Mouse (Mus musculus) bone marrow macrophage, adult 2 months (primary cell): ENCODE data around the gene Tec. TPM values are rescaled to one million over a fixed set of nuclear protein-coding genes. Genes with fewer than 3 reads are reported as not detected.

Source experiments
- H3K27ac ChIP-seq: 2 replicates; pipeline ENCODE4 v1.5.1; 2012; ENCODE audit warnings: low read depth, low read length; ENCODE audit not compliant: insufficient read depth
- H3K4me1 ChIP-seq: 2 replicates; pipeline ENCODE4 v1.6.1; 2012; ENCODE audit warnings: low read length; ENCODE audit not compliant: control insufficient read depth, insufficient read depth
- H3K4me3 ChIP-seq: 2 replicates; pipeline ENCODE4 v1.5.1; 2012; ENCODE audit warnings: mild to moderate bottlenecking, low read length, moderate library complexity; ENCODE audit not compliant: insufficient read depth
- CTCF ChIP-seq: IDR thresholded peaks from 2 replicates; pipeline ENCODE4 v1.5.1; 2012; ENCODE audit warnings: low read depth, mild to moderate bottlenecking, low read length, moderate library complexity
- POLR2A ChIP-seq: IDR thresholded peaks from 2 replicates; pipeline ENCODE4 v1.6.1; 2012; ENCODE audit warnings: mild to moderate bottlenecking, low read depth, low read length, borderline replicate concordance
- polyA plus RNA-seq: library from polyadenylated mRNA; stranded (reverse); fragments of >200 nt; gene quantifications from 2 replicates; pipeline ENCODE4 v1.2.4, GENCODE M21; 2012; ENCODE audit not compliant: missing spikeins, insufficient read depth, insufficient read length

Gene Tec
- polyA plus RNA-seq, result 68.4 and 71.7 TPM in 2 replicates

DNA sequence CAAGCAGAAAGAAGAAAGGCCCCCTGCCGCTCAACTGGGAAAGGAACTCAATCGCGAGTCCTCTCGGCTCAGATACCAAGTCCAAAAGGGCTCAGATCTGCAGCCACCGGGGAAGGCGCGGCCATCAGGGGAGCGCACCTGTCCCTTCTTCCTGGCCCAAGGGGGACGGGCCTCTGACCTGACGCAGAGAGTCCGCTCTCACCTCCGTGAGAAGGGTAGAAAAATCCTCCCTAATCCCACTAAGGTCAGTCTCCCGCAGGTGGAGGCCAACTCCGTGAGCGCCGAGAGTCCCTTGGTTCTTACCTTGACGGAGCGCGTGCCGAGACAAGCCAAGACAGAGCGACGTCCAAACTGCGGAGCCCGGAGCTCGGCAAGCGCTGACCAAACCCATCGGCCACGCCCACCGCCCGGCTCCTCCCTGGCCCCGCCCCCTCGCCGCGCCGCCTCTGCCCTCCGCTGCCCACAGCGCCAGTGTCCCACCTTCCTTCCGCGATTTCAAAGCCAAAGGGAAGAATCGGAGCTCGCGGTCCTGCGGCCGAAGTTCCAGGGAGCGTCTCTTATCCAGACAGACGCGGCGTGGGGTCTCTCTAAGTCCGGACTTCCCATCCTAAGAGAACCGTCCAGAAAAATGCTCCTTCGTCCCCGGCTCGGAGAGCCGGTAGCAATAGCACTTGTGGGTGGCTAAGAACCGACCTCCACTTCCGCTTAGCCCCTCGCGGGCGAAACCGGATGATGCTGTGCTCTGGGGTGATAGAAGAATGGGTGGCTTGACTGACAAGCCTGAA is at the start of gene Tec:
Gene Tec (minus strand): TSS at position 393 of the 785 bp plus-strand sequence.
- Histone ChIP-seq H3K4me3 (peak within 1 kb of the TSS; percentile 94), H3K4me1 (peaks cover 41% of the 10 kb centered on the region), H3K27ac (peak within 1 kb of the TSS; percentile 82)
- TF ChIP-seq CTCF, result no peak
- peak; percentile 86; the same call in 1 of the 2 replicates for TF ChIP-seq POLR2A

DNA sequence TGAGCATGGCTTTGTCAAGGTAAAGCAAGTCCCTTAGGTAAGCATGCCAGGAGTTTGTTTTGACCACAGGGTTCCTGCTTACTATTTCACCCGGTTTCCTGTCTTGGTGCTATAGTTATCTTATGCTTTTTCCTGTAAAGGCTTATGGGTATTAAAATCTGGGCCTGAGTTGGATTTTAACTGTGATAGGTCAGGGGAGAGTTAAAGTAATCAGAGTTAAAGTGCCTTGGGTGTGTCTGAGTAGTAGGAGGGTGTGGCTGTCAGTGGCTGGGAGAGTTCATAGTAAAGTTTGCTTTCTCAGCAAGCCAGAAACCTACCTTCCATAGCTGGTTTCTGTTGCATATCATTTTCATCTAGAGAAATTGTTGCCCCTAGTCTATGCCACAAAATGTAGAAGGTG is 48.6 kb upstream of the Tec start:
- Histone ChIP-seq H3K4me1 (peaks cover 17% of the 10 kb centered on the region), H3K4me3 (no peak overlapping the region), H3K27ac (no peak overlapping the region)
- TF ChIP-seq CTCF (no peak), POLR2A (no peak)

DNA sequence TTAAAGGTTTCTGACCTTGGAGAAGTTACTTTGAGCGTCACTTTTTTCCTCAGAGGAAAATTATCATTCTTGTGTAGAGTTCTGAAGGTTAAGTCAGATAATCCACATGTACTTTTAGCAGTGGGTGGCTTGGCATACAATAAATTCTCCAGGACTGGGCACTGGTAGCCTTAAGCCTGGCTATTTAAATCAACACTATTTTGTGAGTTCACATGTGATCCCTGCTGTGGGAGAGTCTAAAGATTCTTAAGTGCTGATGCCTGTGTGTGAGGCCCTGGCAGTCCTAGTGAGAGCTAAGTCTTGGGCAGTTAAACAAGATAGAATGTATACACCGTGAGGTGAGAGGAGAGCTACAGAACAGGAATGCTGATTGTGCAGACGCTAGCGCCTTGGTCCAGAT is 47.8 kb upstream of the Tec start:
- H3K4me3 ChIP-seq, result peak overlapping the region; percentile 99; the same call in 1 of the 2 replicates
- TF ChIP-seq POLR2A, result no peak
- TF ChIP-seq CTCF, result no peak

DNA sequence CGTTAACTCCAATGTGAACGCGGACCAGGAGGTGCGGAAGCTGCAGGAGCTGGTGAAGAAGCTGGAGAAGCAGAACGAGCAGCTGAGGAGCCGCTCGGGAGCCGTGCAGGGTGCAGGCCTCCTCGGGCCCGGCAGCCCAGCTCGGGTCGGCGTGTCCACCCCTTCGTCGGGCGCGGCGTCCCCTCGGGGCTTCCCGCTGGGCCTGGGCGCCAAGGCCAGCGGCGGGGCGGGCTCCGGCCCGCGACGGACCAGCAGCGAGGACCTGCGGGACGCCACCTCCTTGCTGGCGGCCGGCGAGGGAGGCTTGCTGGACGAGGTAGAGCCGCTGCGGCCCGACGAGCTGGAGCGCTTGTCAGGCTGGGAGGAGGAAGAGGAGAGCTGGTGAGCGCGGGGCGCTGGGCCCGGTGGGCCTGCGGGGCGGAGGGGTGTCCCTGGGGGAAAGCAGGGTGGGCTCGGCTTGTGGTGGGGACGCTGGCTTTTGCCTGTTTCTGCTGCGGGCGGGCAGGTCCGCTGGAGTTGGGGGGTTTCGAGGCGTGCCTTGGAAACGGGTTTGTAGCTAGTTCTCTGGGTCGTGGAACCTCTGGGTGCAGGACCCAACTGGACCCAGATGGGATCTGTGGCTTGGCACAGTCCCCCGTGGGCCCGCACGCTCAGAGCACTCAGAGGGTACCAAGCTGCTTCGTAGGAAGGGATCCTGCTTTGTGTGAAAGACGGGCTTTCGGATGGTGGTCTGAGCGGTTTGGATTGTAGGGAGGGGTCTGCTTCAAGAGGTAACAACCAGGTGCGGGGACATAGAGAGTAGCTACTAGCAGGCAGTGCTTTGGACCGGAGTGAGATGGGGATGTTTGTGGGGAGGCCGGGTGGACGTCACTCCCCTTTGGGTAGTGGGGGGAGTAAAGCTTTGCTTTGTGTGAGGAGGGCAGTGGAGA is 46.6 kb upstream of the Tec start:
- TF ChIP-seq POLR2A (no peak), CTCF (no peak)
- peaks cover 23% of the 10 kb centered on the region for H3K4me1 ChIP-seq
- peak overlapping the region; percentile 89 for H3K27ac ChIP-seq
- H3K4me3 ChIP-seq, result peak overlapping the region; percentile 99

More for the DNA sequence above, 47.8 kb upstream of the Tec start:
- H3K27ac ChIP-seq, result no peak overlapping the region
- H3K4me1 ChIP-seq, result peaks cover 17% of the 10 kb centered on the region

DNA sequence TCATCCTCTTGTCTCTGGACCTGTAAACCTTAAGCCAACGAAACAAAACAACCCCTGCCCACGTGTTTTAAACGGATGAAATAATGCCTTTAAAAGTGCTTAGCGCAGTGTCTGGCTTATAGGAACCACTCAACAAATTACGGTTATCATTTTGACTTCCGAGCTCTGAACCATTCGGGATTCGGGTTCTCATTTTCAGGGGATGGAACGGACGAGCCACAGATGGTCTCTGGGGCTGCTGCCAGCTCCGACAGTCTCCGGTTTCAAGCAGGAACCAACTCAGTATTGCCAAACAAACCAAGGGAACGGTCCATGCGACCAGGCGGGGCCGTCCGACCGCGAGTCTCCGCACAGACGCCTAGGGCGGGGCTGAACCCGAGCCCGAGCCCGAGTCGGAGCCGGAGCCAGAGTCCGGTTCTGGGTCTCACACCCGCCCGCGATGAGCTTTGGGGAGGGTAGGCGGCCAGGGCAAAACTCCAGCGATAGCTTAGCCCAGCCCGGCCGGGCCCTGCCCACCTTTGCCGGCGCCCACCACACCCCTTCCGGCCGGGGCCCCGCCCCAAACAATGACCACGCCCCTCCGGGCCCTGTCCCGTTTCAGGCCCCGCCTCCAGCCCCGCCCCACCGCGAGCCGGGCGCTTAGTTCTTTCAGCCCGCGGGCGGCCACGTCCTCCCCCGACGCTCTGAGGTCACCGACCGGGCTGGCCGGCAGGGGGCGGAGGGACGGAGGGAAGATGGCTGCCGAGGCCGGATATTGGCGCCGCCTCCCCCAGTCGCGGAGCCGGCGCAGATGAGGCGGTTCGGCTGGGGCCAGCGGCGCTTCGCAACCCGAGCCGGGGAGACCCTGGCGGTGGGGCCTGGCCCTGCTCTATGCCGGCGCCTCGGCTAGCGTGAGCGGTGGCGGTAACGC is 45.6 kb upstream of the Tec start, which contains the start of gene Slain2:
Gene Slain2 (plus strand): TSS at position 657 of the 910 bp plus-strand sequence.
- TF ChIP-seq CTCF (no peak), POLR2A (peak; percentile 25; the same call in 1 of the 2 replicates)
- Histone ChIP-seq H3K4me1 (peaks cover 26% of the 10 kb centered on the region), H3K27ac (peak within 1 kb of the TSS; percentile 95), H3K4me3 (peak within 1 kb of the TSS; percentile 99)

DNA sequence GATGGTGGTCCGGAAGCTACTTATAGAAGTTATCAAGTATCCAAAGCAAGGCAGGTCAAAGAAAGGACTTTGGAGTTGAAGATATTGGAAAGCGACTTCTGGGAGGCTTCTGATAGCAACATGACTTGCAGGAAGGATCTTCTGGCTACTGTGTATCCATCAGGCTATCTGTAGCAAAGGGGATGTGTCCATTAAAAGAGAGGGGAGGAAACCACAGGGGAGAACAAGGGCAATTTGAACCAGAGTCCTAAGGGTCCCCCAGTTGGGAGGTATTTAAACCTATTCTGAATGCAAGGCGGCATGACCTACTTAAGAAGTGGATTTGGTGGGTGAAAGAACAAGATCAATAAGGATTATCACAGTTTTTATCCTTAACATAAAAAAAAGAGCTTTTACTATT is 43.0 kb upstream of the Tec start:
- Histone ChIP-seq H3K27ac (no peak overlapping the region), H3K4me3 (no peak overlapping the region), H3K4me1 (peaks cover 24% of the 10 kb centered on the region)
- no peak for TF ChIP-seq CTCF
- TF ChIP-seq POLR2A, result no peak

DNA sequence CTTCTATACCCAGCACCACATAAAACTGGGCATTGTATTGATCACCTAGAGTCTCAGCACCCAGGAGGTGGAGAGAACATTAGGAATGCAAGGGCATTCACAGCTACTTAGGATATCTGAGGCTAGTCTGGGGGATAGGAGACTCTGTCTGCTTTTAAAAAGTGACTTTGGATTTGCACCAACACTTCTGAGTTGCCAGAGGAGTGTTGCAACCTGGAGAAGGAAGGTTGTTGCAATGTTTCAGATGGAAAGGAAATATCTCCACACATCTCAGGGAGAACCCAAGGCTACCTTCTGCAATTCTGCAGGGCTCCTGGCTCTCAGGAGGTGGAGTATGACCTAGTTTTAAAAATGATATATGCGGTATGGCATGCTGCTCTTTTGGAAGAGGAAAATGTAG is 42.1 kb upstream of the Tec start:
- no peak overlapping the region for H3K27ac ChIP-seq
- H3K4me1 ChIP-seq, result peaks cover 25% of the 10 kb centered on the region
- TF ChIP-seq POLR2A (no peak), CTCF (no peak)

DNA sequence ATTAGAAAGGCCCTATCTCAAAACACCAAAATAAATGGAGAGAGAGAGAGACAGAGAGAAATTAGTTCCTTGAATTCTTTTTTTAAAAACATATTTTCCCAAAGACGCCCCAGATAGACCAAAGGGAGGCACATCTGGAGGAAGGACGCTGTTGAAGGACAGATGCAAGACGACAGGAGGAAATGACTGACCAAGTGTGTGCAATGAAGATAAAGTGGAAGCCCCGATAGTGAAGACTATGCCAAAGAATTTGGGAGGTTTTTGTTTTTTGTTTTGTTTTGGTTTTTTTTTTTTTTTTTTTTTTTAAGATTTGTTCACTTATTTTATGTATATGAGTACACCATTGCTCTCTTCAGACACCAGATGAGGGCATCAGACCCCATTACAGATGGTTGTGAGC is 41.1 kb upstream of the Tec start:
- Histone ChIP-seq H3K27ac (no peak overlapping the region), H3K4me3 (no peak overlapping the region), H3K4me1 (peaks cover 26% of the 10 kb centered on the region)
- TF ChIP-seq CTCF (no peak), POLR2A (no peak)

More for the DNA sequence above, 42.1 kb upstream of the Tec start:
- H3K4me3 ChIP-seq, result no peak overlapping the region

DNA sequence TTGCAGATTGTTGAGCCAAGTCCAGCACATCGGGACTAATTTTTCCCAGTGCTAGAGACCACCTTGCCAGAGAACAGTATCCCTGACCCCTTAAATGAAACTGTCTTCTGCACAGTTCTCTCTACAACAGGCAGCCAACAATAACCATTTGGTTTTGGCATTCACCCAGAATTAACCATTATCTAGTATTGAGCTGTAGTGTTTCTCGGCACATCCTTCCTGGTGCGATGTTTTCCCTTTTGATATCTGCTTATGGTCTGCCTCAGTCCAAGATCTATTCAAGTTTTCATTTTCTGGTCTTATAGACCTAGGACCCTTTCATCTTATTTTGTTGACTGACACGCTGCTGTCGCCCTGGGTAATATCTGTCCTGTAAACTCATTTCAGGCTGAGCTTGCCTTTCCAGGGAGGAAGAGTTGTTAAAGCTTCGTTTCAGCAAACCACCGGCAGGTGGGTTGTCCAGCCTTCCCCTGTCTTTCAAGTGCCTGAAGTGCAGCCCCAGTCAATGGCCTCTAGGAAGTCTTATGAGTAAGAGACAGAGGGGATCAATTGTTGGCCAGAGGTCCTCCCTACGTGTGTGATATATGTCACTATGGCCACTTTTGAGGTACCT is 40.1 kb upstream of the Tec start:
- no peak for TF ChIP-seq POLR2A
- no peak for TF ChIP-seq CTCF
- Histone ChIP-seq H3K4me3 (no peak overlapping the region), H3K4me1 (peaks cover 30% of the 10 kb centered on the region), H3K27ac (no peak overlapping the region)

DNA sequence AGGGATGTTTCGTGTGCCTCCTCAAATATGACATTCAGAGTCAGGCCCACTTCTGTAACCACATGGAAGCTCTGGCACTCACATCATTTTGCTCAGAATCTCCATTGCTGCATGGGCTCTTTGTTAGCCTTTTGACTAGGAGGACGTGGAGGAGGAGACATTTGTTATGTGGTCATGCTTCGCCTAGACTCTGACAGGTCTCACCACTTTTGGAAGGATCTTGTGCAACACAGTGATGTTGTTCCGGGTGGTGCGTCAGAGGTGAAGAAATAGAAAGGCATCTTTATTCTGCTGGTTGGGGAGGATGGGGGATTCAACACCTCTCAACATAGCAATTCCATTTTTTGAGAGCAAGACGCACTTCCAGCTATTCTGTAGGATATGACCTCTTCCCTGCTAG is 39.1 kb upstream of the Tec start:
- no peak for TF ChIP-seq CTCF
- TF ChIP-seq POLR2A, result no peak
- H3K4me1 ChIP-seq, result peaks cover 25% of the 10 kb centered on the region
- H3K4me3 ChIP-seq, result no peak overlapping the region
- H3K27ac ChIP-seq, result no peak overlapping the region
